Mouse (Mus musculus): ENCODE results near the gene Tyw1. TPM values are rescaled to one million over a fixed set of nuclear protein-coding genes. Genes with fewer than 3 reads are reported as not detected.

Gene Tyw1
- polyA plus RNA-seq (2012; rRNA removed) = 15.8 and 18.8 TPM in 2 replicates

DNA sequence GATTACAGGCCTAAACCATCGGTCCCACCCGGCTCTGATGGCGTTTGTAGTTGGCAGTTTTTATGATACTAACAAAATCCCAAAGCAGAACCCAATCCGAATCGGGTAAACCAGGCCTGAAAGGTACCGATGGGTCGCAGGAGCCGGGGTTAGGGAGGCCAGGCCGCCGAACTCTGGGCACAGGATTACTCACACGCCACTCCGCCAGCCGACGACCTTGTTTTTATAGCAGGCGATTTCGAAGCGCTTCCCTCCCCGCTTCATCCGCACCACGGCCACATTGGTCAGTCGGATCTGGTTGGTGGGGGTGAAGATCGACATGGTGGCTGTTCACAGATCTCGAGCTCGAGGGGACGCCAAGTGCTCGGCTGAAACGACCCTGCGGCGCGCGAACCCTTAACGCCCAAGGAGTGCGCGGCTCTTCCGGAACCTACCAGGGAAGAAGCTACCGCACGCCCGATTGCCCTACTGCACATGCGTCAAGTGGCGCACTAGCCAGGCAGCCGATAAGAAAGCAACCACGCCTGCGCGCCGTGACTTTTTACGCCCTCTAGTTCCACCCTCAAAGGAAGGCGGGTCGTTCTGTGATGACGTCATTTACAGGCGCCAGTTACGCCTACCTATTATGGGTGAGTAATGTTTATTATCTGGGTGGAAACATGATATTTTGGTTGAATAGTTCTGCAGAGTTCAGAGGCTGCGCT lies at the start of gene Tyw1, which contains the start of gene Sbds:
Gene Tyw1 (plus strand): TSS at position 603 of the 704 bp plus-strand sequence.
Gene Sbds (minus strand): TSS at position 514 of the 704 bp plus-strand sequence.
- DNase-seq (ENCODE audit: low read depth) = peak; percentile 100
- TF ChIP-seq CTCF (IDR thresholded peaks at IDR 0.05; ENCODE audit: borderline replicate concordance, extremely low read depth, insufficient read depth, insufficient read length) (no peak), POLR2A (IDR thresholded peaks at IDR 0.05; ENCODE audit: borderline replicate concordance, extremely low read depth, insufficient read depth, insufficient read length, poor library complexity, severe bottlenecking) (peak; percentile 51; the same call in 1 of the 2 replicates)

DNA sequence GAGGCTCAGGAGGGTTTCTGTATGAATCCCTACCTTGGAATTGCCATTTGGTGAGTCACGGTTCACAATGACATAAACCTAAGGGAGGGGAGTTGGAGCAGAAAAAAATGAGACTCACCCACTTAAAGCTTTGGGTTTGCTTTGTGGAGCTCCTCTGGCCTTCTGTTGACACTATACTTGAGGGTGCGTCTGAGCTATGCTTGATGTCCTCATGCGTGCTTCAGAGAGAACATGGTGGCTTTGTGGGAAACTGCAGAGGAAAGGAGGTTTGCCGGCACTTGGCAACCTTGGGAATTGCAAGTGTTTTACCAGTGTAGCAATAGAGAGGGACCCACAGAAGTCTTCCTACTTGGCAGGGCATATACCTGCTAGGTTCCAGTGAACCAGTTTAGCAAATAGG lies 48.1 kb upstream of the Tyw1 start:
- DNase-seq (ENCODE audit: low read depth) = no peak
- TF ChIP-seq POLR2A (IDR thresholded peaks at IDR 0.05; ENCODE audit: borderline replicate concordance, extremely low read depth, insufficient read depth, insufficient read length, poor library complexity, severe bottlenecking) = no peak
- TF ChIP-seq CTCF (IDR thresholded peaks at IDR 0.05; ENCODE audit: borderline replicate concordance, extremely low read depth, insufficient read depth, insufficient read length) = no peak

DNA sequence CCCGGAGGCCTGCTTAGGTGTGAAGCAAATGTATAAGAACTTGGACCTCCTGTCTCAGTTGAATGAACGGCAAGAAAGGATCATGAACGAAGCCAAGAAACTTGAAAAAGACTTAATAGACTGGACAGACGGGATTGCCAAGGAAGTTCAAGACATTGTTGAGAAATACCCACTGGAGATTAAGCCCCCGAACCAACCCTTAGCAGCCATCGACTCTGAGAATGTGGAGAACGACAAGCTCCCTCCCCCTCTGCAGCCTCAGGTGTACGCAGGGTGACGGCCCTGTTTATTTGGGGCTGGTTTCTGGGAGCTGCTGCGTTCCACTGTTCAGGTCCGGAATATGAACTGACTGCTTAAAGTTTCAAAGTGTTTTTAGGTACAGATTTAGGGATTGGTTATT lies 42.5 kb upstream of the Tyw1 start:
- no peak for DNase-seq (ENCODE audit: low read depth)
- TF ChIP-seq POLR2A (IDR thresholded peaks at IDR 0.05; ENCODE audit: borderline replicate concordance, extremely low read depth, insufficient read depth, insufficient read length, poor library complexity, severe bottlenecking) (no peak), CTCF (IDR thresholded peaks at IDR 0.05; ENCODE audit: borderline replicate concordance, extremely low read depth, insufficient read depth, insufficient read length) (no peak)

DNA sequence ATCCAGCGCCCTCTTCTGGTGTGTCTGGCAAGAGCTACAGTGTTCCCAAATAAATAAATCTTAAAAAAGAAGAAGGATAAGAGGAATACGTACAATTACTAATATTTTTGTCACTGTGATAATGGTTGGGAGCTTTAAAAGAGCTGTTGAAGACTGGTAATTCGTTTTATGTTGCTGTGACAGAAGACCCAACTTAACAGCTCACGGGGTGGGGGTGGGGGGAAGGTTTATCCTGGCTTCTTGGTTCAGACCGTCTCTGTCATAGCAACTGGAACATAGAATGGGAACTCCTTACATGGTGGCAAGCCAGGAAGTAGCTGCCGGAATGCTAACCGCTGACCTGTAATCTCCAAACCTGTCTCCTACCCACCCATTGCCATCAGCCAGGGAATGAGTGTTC lies 38.6 kb upstream of the Tyw1 start, which contains the start of gene Tmem248:
Gene Tmem248 (plus strand): TSS at position 301 of the 400 bp plus-strand sequence.
- DNase-seq (ENCODE audit: low read depth) = no peak
- TF ChIP-seq CTCF (IDR thresholded peaks at IDR 0.05; ENCODE audit: borderline replicate concordance, extremely low read depth, insufficient read depth, insufficient read length) (no peak), POLR2A (IDR thresholded peaks at IDR 0.05; ENCODE audit: borderline replicate concordance, extremely low read depth, insufficient read depth, insufficient read length, poor library complexity, severe bottlenecking) (no peak)

DNA sequence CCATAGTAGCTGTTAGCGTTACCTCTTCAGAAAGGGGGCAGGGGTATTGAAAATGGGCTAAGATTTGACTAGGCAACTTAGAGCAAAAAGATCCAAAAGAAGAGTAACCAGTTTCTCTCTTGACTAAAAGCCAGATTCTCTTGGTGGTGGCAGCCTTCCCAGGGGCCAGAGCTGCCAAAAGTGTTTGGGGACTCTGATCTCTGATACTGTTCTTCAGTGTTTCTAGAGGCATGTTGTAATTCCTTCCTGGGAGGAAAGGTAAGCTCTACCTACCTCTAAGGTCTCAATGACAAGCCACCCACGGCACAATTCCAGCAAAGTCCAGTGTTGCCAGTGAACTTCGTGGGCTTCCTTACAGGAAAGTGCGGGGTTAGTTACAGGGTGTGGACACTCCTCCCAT lies 38.0 kb upstream of the Tyw1 start:
- TF ChIP-seq CTCF (IDR thresholded peaks at IDR 0.05; ENCODE audit: borderline replicate concordance, extremely low read depth, insufficient read depth, insufficient read length) (no peak), POLR2A (IDR thresholded peaks at IDR 0.05; ENCODE audit: borderline replicate concordance, extremely low read depth, insufficient read depth, insufficient read length, poor library complexity, severe bottlenecking) (no peak)
- DNase-seq (ENCODE audit: low read depth) = no peak

DNA sequence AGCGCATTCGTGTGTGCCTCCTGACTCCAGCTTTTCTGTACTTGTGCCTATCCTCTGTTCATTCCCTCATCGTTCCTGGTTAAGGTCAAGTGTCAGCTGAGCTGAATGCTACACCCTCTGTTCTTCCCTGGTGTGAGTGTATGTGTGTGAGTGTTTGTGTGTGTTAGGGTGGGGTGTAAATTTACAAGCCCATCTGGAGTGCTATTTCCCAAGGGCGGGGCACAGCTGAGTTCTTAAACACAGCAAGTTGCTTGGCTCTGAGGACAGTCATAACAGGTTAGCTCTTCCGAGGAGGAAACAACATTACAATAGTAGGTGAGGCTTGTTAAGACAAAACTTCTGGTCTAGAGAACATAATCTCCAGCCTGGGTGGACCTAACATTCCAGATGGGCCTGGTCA lies 37.1 kb upstream of the Tyw1 start:
- no peak for DNase-seq (ENCODE audit: low read depth)
- no peak for TF ChIP-seq POLR2A (IDR thresholded peaks at IDR 0.05; ENCODE audit: borderline replicate concordance, extremely low read depth, insufficient read depth, insufficient read length, poor library complexity, severe bottlenecking)
- TF ChIP-seq CTCF (IDR thresholded peaks at IDR 0.05; ENCODE audit: borderline replicate concordance, extremely low read depth, insufficient read depth, insufficient read length) = no peak

DNA sequence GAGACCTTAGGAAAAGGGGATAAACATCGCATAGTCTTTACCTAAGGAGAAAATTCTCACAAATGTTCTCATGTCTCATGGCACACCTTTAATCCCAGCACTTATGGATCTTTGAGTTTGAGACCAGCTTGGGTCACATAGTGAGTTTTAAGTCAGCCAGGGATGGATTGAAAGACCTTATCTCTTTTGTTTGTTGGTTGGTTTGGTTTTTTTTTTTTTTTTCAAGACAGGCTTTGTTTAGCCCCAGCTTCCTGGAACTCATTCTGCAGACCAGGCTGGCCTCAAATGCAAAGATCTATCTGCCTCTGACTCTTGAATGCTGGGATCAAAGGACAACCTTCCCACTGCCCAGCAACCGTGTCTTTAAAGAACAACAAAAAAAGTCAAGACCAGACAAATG lies 34.1 kb upstream of the Tyw1 start:
- no peak for TF ChIP-seq CTCF (IDR thresholded peaks at IDR 0.05; ENCODE audit: borderline replicate concordance, extremely low read depth, insufficient read depth, insufficient read length)
- no peak for TF ChIP-seq POLR2A (IDR thresholded peaks at IDR 0.05; ENCODE audit: borderline replicate concordance, extremely low read depth, insufficient read depth, insufficient read length, poor library complexity, severe bottlenecking)
- DNase-seq (ENCODE audit: low read depth) = peak; percentile 5

DNA sequence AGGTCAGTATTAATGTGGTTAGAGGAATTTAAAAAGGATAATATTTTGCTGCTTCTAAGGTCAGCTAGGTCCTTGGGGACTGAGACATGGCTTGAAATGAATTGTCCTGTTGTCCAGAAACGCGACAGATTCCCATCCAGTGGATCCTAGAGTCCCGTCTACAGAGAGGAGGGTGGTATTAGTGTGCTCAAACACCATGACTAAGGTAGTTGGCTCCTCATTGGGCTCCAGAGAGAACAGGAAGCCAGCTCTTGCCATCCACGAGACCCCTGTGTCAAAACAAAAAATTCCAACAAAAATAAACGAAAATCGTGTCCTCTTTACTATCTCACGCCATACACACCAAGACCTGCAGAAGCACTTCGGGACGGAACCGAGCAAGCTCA lies 33.7 kb upstream of the Tyw1 start:
- DNase-seq (ENCODE audit: low read depth) = no peak
- TF ChIP-seq CTCF (IDR thresholded peaks at IDR 0.05; ENCODE audit: borderline replicate concordance, extremely low read depth, insufficient read depth, insufficient read length) = no peak

DNA sequence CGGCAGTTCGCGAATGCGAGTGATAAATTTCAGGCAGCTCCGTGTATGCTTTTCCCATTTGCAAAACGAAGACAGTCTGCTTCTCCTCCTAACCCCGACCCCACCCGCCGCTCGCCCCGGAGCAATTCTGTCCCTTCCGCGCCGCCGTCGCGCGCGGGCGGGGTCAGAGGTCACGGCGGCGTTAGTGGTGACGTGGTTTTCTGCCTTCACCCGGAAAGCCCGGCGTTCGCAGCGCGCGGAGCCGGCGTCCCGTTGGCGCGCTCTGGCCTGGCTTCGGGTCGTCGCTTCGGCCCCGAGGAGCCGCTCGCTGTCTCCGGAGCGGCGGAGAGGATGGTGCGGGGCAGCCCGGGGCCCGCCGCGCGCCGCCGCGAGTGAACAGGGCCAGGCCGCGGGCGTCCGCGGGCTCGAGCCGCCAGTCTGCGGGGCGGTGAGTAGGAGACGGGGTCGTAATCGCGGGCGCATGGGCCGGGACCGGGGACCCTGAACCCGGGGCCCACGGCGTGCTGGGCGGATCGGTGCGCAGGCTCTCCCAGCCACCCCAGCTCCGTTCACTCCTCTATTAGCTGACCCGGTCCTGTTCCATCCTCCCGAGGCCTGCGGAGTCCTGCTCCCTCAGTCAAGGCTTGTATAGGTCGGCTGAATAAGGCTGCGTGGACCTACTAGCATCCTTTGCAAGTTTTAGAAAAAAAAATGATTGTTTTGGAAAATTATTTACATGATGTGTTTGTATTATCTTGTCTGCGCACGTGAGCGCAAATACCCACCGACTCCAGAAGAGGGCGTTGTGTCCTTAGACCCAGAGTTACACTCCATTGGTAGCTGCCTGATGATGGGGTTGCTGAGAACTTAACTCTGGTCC lies 33.0 kb upstream of the Tyw1 start:
- DNase-seq (ENCODE audit: low read depth) = peak; percentile 96
- peak; percentile 47; the same call in 1 of the 2 replicates for TF ChIP-seq CTCF (IDR thresholded peaks at IDR 0.05; ENCODE audit: borderline replicate concordance, extremely low read depth, insufficient read depth, insufficient read length)
- TF ChIP-seq POLR2A (IDR thresholded peaks at IDR 0.05; ENCODE audit: borderline replicate concordance, extremely low read depth, insufficient read depth, insufficient read length, poor library complexity, severe bottlenecking) = peak; percentile 65

DNA sequence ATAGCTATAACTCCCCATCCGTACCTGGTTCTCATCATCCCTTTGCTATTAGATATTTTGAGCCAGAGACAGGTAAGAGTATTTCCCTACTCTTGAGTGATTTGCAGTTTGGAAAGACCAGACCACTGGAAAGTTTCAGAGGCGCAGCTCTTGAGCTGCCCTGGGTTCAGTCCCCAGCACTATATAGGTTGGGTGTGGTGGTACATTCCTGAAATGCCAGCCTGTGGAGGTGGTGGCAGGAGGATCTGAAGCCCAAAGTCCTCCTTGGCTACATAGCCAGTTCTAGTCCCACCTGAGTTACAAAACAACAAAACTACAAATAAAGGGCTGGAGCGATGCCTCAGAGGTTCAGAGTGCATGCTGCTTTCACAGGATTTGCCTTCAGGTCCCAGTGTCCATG lies 28.6 kb upstream of the Tyw1 start:
- no peak for DNase-seq (ENCODE audit: low read depth)
- no peak for TF ChIP-seq CTCF (IDR thresholded peaks at IDR 0.05; ENCODE audit: borderline replicate concordance, extremely low read depth, insufficient read depth, insufficient read length)
- TF ChIP-seq POLR2A (IDR thresholded peaks at IDR 0.05; ENCODE audit: borderline replicate concordance, extremely low read depth, insufficient read depth, insufficient read length, poor library complexity, severe bottlenecking) = no peak

DNA sequence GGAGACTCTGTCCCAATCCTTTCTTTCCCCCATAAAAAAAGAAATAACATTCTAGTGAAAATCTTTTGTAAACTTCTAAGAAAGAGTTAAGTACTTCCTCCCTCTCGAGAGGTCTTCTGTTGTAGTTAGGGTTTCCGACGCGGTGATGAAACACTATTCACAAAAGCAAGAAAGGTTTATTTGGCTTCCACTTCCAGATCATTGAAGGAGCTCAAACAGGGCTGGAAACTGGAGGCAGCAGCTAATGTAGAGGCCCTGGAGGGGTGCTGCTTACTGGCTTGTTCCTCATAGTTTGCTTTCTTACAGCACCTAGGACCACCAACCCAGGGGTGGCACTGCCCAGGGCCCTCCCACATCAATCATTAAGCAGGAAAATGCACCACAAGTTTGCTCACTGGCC lies 27.3 kb upstream of the Tyw1 start:
- no peak for DNase-seq (ENCODE audit: low read depth)

More for the DNA sequence above, 27.3 kb upstream of the Tyw1 start:
- TF ChIP-seq CTCF (IDR thresholded peaks at IDR 0.05; ENCODE audit: borderline replicate concordance, extremely low read depth, insufficient read depth, insufficient read length) (no peak), POLR2A (IDR thresholded peaks at IDR 0.05; ENCODE audit: borderline replicate concordance, extremely low read depth, insufficient read depth, insufficient read length, poor library complexity, severe bottlenecking) (no peak)
